Mouse (Mus musculus) lung, postnatal 0 days (tissue): ENCODE measurements at regions not wholly inside any gene's neighbourhood (a gene's known extent, or its start where the extent isn't known, plus 50 kb on each side); places are given as distances from the start of the nearest gene placed in this dataset.

Source experiments
- CTCF ChIP-seq: IDR thresholded peaks from 2 replicates; pipeline ENCODE4 v1.5.1; 2016; ENCODE audit warnings: antibody characterized with exemption, mild to moderate bottlenecking
- EP300 ChIP-seq: IDR thresholded peaks from 2 replicates; pipeline ENCODE4 v1.6.1; 2016; ENCODE audit warnings: antibody characterized with exemption, mild to moderate bottlenecking, control low read depth

- no peak for TF ChIP-seq CTCF
- TF ChIP-seq EP300 = no peak
Measured at GRCm38 (mm10) chr8:128156221-128156620, 202.2 kb upstream of the Nrp1 start.
